Mouse (Mus musculus) myocyte (in vitro differentiated cells): ENCODE results near the gene Trp53.

Experiments
- CEBPB ChIP-seq: IDR thresholded peaks from 2 replicates; pipeline ENCODE4 v1.6.1; 2011; ENCODE audit warnings: mild to moderate bottlenecking, moderate library complexity; ENCODE audit not compliant: poor library complexity, insufficient read depth, severe bottlenecking
- E2F4 ChIP-seq: IDR thresholded peaks from one replicate; pipeline ENCODE4 v1.6.1; 2011; ENCODE audit warnings: mild to moderate bottlenecking, control low read depth, moderate library complexity; ENCODE audit not compliant: insufficient read depth
- MAX ChIP-seq: IDR thresholded peaks from one replicate; pipeline ENCODE4 v1.6.1; 2011; ENCODE audit warnings: low read depth, mild to moderate bottlenecking, control low read depth
- MYOD1 ChIP-seq, 3 experiments: IDR thresholded peaks; one replicate each; pipeline ENCODE4 v1.6.1; 2011; ENCODE audit warnings: control low read depth in 2 of 3, low read depth in 2 of 3, mild to moderate bottlenecking in 2 of 3, moderate library complexity in 1 of 3; ENCODE audit not compliant: insufficient read length in 2 of 3, control insufficient read depth in 1 of 3
- MYOG ChIP-seq, 3 experiments: IDR thresholded peaks; one replicate each; pipeline ENCODE4 v1.6.1; 2011; ENCODE audit warnings: control low read depth in 2 of 3, low read depth in 2 of 3, mild to moderate bottlenecking in 2 of 3; ENCODE audit not compliant: insufficient read length in 2 of 3, control insufficient read depth in 1 of 3, insufficient read depth in 1 of 3
- POLR2A ChIP-seq: IDR thresholded peaks from one replicate; pipeline ENCODE4 v1.6.1; 2011; ENCODE audit warnings: low read depth, mild to moderate bottlenecking, control low read depth, moderate library complexity; ENCODE audit not compliant: insufficient read length
- POLR2AphosphoS2 ChIP-seq: IDR thresholded peaks from one replicate; pipeline ENCODE4 v1.6.1; 2011; ENCODE audit warnings: low read depth, control low read depth; ENCODE audit not compliant: insufficient read length
- SRF ChIP-seq: IDR thresholded peaks from one replicate; pipeline ENCODE4 v1.6.1; 2011; ENCODE audit warnings: low read depth; ENCODE audit not compliant: control insufficient read depth, insufficient read length
- TCF12 ChIP-seq: IDR thresholded peaks from one replicate; pipeline ENCODE4 v1.6.1; 2011; ENCODE audit warnings: mild to moderate bottlenecking, control low read depth; ENCODE audit not compliant: poor library complexity, insufficient read depth, severe bottlenecking
- USF1 ChIP-seq: IDR thresholded peaks from one replicate; pipeline ENCODE4 v1.6.1; 2011; ENCODE audit warnings: low read depth, mild to moderate bottlenecking, control low read depth, moderate library complexity

- TF ChIP-seq MYOG (IDR thresholded peaks at IDR 0.05; ENCODE audit: control insufficient read depth in 1 of 3, insufficient read depth in 1 of 3, insufficient read length in 2 of 3, low read depth in 2 of 3) (no peak), MYOD1 (IDR thresholded peaks at IDR 0.05; ENCODE audit: control insufficient read depth in 1 of 3, insufficient read length in 2 of 3, low read depth in 2 of 3) (no peak), POLR2A (no peak), MAX (no peak), USF1 (no peak), E2F4 (no peak), TCF12 (no peak), CEBPB (no peak), SRF (no peak), POLR2AphosphoS2 (no peak)
Measured at GRCm38 (mm10) chr11:69604347-69604746, 24.2 kb downstream of the Trp53 start.
